Mouse (Mus musculus) embryonic fibroblast, embryonic 13.5 days (primary cell): ENCODE measurements at regions not wholly inside any gene's neighbourhood (a gene's known extent, or its start where the extent isn't known, plus 50 kb on each side); places are given as distances from the start of the nearest gene placed in this dataset.

Experiments
- CTCF ChIP-seq: IDR thresholded peaks from 2 replicates; pipeline ENCODE4 v1.5.1; 2011; ENCODE audit warnings: mild to moderate bottlenecking, control low read depth, low read length, moderate library complexity, borderline replicate concordance; ENCODE audit not compliant: insufficient read depth
- POLR2A ChIP-seq: IDR thresholded peaks from 2 replicates; pipeline ENCODE4 v1.6.1; 2011; ENCODE audit warnings: low read depth, mild to moderate bottlenecking, control low read depth, low read length, moderate library complexity

- TF ChIP-seq POLR2A (no peak), CTCF (no peak)
Observed at GRCm38 (mm10) chr5:132609251-132609650, 66.1 kb upstream of the Auts2 start.
